Mouse (Mus musculus): Measurements from ENCODE around the gene Tm4sf1.

Gene Tm4sf1

GRCm38 (mm10) chr3:57287854-57288720, 13.7 kb downstream of the Tm4sf1 start:
- DNase-seq (ENCODE audit: low read depth), result no peak

- DNase-seq (ENCODE audit: low read depth), result no peak
Observed at GRCm38 (mm10) chr3:57287438-57287837, 14.3 kb downstream of the Tm4sf1 start.

GRCm38 (mm10) chr3:57278225-57278624, 23.6 kb downstream of the Tm4sf1 start:
- no peak for DNase-seq (ENCODE audit: low read depth)

- no peak for DNase-seq (ENCODE audit: low read depth)
Observed at GRCm38 (mm10) chr3:57277453-57277852, 24.3 kb downstream of the Tm4sf1 start.

- DNase-seq (ENCODE audit: low read depth), result no peak
Observed at GRCm38 (mm10) chr3:57276821-57277220, 25.0 kb downstream of the Tm4sf1 start.

- no peak for DNase-seq (ENCODE audit: low read depth)
Observed at GRCm38 (mm10) chr3:57268994-57269393, 32.8 kb downstream of the Tm4sf1 start.

GRCm38 (mm10) chr3:57267559-57268173, 34.1 kb downstream of the Tm4sf1 start:
- DNase-seq (ENCODE audit: low read depth), result no peak

GRCm38 (mm10) chr3:57253041-57253440, 48.7 kb downstream of the Tm4sf1 start:
- no peak for DNase-seq (ENCODE audit: low read depth)

- DNase-seq (ENCODE audit: low read depth), result no peak
Observed at GRCm38 (mm10) chr3:57252551-57252950, 49.2 kb downstream of the Tm4sf1 start.

- DNase-seq (ENCODE audit: low read depth), result no peak
Observed at GRCm38 (mm10) chr3:57245242-57245641, 56.5 kb downstream of the Tm4sf1 start.

Data from naive thymus-derived CD4-positive, alpha-beta T cell, adult 2 months (primary cell).